Mouse (Mus musculus) activated CD4-positive, CD25-positive, alpha-beta regulatory T cell (primary cell): ENCODE data around the gene Vmn1r201. TPM values are rescaled to one million over a fixed set of nuclear protein-coding genes. Genes with fewer than 3 reads are reported as not detected.

Source experiments
- polyA plus RNA-seq, 2 experiments: library from polyadenylated mRNA; unstranded; fragments of 100-300 nt; shearing (Covaris generic); gene quantifications; one replicate each; pipeline ENCODE4 v1.2.1; 2017

The Vmn1r201 gene
- not detected for polyA plus RNA-seq

GRCm38 (mm10) chr13:22471623-22472022 is at the start of gene Vmn1r201:
TSS of gene Vmn1r201 (plus strand) at chr13:22471923.

GRCm38 (mm10) chr13:22505281-22505680 is 33.6 kb downstream of the Vmn1r201 start, which contains the start of gene Vmn1r202:
TSS of gene Vmn1r202 (minus strand) at chr13:22505381.

GRCm38 (mm10) chr13:22517814-22518213 is 46.1 kb downstream of the Vmn1r201 start, which contains the start of gene Vmn1r203:
TSS of gene Vmn1r203 (plus strand) at chr13:22518114.

Other genes starting within 250 kb of the Vmn1r201 start
- under 1 TPM in 1 of 2 experiments, not detected in 1; 0.48 TPM for gene Vmn1r193, start 248.8 kb upstream of the Vmn1r201 start, polyA plus RNA-seq
- gene Vmn1r194, start 227.7 kb upstream of the Vmn1r201 start, polyA plus RNA-seq, result not detected
- not detected for gene Vmn1r195, start 201.4 kb upstream of the Vmn1r201 start, polyA plus RNA-seq
- gene Vmn1r196, start 182.0 kb upstream of the Vmn1r201 start, polyA plus RNA-seq, result not detected
- gene Vmn1r197, start 147.3 kb upstream of the Vmn1r201 start, polyA plus RNA-seq, result under 1 TPM; 0.08 to 0.11 TPM
- gene Vmn1r198, start 121.6 kb upstream of the Vmn1r201 start, polyA plus RNA-seq, result not detected
- gene Vmn1r199, start 92.1 kb upstream of the Vmn1r201 start, polyA plus RNA-seq, result not detected
- gene Vmn1r200, start 81.5 kb upstream of the Vmn1r201 start, polyA plus RNA-seq, result not detected
- under 1 TPM; 0.02 to 0.17 TPM for gene Vmn1r202, start 33.5 kb downstream of the Vmn1r201 start, polyA plus RNA-seq
- gene Vmn1r203, start 46.2 kb downstream of the Vmn1r201 start, polyA plus RNA-seq, result under 1 TPM; 0.06 to 0.32 TPM
- gene Vmn1r204, start 81.3 kb downstream of the Vmn1r201 start, polyA plus RNA-seq, result under 1 TPM in 1 of 2 experiments, not detected in 1; 0.06 TPM
- not detected for gene Vmn1r205, start 121.1 kb downstream of the Vmn1r201 start, polyA plus RNA-seq
- gene Vmn1r206, start 152.3 kb downstream of the Vmn1r201 start, polyA plus RNA-seq, result under 1 TPM in 1 of 2 experiments, not detected in 1; 0.14 TPM